Mouse (Mus musculus): Measurements from ENCODE around the gene Il17a. TPM values are rescaled to one million over a fixed set of nuclear protein-coding genes. Genes with fewer than 3 reads are reported as not detected.

Gene Il17a
- total RNA-seq, 2 experiments from 2014 or later = not detected

Small RNA genes within 50 kb of the gene (microRNA-seq; reads per million reads assigned to microRNA genes)
- gene Mir133b = 0 reads per million in 2 experiments

Other genes with a start within 250 kb of the Il17a start
- gene Pkhd1, start 112.8 kb upstream of the Il17a start, total RNA-seq (2021) = under 1 TPM; 0.05 to 0.07 TPM
- gene Il17f, start 59.7 kb downstream of the Il17a start, total RNA-seq (2021) = not detected
- 1 to 10 TPM; 2.2 to 3.1 TPM for gene Mcm3, start 89.4 kb downstream of the Il17a start, total RNA-seq (2021)
- 100 to 1,000 TPM; 116 to 117 TPM for gene Paqr8, start 159.7 kb downstream of the Il17a start, total RNA-seq (2021)
- 1 to 10 TPM in 1 of 2 experiments, under 1 TPM in 1; 0.80 to 1.8 TPM for gene Efhc1, start 220.7 kb downstream of the Il17a start, total RNA-seq (2021)